Mouse (Mus musculus) thymus, postnatal 25 days (tissue): Measurements from ENCODE around the gene Agr2.

ENCODE experiments used
- DNase-seq: peaks from one replicate; pipeline ENCODE4 v3.0.0; 2022

Gene Agr2

GRCm38 (mm10) chr12:35992711-35993110 lies at the start of gene Agr2:
Agr2 (plus strand) TSS chr12:35992907.
- DNase-seq, result no peak

GRCm38 (mm10) chr12:35951757-35952156 lies 41.0 kb upstream of the Agr2 start:
- no peak for DNase-seq

GRCm38 (mm10) chr12:35957235-35957634 lies 35.5 kb upstream of the Agr2 start:
- DNase-seq, result no peak

DNA sequence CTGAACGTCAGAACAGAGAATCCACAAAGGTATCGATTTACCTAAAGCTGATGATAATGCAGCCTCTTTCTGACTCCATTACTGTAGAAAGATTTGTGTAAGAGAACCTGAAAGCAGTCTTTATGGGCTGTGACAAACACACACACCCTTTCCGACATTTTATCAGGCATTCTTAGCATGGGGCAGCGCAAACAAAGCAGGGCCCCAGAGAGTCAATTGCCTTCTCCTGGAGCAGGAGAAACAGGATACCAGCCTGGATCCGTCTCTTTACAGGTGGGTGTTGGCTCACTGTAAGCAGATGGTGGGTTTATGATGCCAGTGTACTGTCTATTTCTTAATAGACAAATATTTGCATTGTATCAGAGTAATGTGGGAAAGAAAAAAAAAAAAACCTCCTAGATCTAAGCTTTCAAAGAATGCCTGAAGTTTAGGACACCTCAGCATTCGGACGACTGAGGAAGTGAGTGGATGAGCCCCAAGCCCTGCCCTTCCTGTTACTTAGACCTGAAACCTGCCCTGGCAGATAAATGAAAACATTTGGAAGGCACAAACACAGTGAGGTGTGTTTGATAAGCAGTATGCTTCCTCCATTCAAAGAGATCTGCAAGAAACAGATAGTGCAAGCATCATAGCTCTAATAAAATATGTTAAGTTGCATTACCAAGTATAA lies 26.5 kb upstream of the Agr2 start:
- DNase-seq, result no peak

DNA sequence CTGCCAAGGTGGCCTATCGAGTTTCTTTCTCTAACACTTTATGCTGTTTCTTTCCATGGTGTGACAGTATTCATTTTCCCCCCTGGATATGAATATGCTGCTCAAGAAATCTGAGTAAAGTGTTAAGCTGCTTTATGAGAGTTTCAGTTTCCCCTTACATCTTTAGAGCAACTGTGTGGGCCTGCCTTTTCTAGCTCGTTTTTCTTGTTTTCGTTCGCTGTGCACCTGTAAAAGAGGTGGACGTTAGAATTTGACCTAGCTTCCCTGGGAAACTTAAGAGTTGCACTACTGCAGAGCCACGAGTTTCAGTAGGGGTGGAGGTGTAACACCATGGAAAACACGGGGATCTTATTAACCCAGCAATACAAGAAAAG lies 26.0 kb upstream of the Agr2 start:
- no peak for DNase-seq

DNA sequence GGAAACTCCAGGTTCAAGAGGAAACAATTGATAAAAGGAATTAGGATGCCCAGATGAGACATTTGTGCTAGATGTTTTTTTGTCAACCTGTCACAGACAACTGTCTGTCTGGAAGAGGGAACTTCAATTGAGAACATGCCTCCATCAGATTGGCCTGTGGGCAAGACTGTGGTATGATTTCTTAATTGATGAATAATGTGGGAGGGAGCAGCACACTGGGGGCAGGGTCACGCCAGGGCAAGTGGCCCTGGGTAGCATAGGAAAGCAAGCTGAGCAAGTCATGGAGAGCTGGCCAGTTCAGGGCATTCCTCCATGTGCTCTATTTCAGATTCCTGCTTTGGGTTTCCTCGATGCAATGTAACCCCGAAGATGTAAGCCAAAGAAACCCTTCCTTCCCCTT lies 16.8 kb upstream of the Agr2 start:
- no peak for DNase-seq

- no peak for DNase-seq
These were observed 15.0 kb upstream of the Agr2 start for GRCm38 (mm10) chr12:35977633-35978246.

DNA sequence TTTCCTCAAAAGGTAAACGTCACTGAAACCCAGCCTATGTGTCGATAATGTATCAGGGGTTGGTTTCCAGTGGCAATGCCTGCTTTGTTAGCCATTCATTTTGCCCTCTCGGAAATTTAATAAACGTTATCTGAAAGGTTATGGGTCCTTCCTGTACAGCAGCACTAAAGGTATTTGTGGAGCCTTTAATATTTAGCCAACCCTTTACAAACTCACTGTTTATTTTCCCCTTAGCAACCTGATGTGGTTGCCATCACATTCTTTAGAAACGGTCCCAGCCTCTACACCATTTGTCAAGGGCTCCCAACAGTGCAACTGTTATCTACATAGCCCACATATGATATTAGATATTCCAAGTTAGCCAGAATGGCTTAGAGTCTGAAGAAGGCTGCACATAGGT lies 13.1 kb upstream of the Agr2 start:
- no peak for DNase-seq

DNA sequence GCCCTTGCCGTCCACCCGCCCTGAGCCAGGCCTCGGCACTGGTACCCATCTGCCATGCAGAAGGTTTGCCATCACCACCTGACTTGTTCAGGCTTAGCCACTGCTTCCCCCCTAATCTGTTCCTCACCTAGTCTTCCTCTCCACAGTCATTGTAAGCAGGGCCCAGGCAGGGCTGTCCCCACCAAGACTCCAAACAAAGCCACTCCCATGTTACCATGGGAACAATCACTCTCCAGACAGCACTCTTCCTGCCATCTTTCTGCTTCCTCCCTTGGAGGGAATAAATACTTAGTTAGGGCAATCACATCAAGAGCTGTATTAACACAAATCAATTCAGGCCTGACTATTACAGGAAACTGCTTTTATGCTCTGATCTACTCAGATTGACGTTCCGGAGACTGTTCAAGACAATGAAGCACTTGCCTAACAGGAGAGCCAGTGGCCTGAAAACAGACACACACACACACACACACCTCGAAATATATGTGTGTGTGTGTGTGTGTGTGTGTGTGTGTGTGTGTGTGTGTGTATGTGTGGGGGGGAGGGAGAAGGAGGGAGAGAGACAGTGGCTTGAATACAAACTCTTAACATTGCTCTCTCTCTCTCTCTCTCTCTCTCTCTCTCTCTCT lies 10.9 kb upstream of the Agr2 start:
- no peak for DNase-seq

DNA sequence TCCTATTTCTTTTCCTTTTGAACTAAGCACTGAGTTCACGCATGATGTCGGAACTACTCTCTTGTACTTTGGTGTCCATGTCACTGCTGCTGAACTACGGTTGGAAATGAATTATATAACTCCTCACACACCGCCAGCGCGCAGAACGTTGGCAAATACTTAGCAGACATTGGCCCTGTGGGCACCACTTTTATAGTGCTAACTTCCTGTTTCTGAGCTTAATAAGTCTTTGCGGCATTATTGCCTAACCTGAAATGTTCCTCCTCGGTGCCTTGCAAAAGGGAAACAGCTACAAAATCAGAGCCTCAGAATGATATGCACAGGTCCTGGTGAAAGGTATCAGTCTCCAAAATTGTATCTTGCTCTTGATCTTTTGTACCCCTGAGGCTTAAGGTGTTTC lies 9.2 kb upstream of the Agr2 start:
- no peak for DNase-seq

- DNase-seq, result no peak
These were observed 8.0 kb upstream of the Agr2 start for GRCm38 (mm10) chr12:35984743-35985142.

GRCm38 (mm10) chr12:35993583-35993982 lies 876 bp downstream of the Agr2 start:
- DNase-seq, result no peak

DNA sequence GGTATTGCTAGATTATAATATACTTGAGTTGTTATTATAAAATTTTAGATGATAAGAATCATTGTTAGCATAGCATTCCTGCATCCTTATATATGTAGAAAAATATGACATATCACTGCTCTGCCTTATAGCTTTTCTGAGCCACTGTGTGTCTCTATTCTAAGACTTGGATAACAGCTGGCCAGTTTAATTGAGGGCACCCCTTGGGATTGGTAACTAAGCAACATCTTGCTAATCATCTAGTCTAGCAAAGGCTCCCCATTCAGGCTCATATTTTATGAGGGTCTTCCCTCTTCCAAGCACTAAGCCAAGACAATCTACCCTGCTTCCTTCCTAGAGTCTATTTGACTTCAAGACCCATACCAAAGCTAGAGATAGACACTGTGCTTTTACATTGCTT lies 1.4 kb downstream of the Agr2 start:
- no peak for DNase-seq

DNA sequence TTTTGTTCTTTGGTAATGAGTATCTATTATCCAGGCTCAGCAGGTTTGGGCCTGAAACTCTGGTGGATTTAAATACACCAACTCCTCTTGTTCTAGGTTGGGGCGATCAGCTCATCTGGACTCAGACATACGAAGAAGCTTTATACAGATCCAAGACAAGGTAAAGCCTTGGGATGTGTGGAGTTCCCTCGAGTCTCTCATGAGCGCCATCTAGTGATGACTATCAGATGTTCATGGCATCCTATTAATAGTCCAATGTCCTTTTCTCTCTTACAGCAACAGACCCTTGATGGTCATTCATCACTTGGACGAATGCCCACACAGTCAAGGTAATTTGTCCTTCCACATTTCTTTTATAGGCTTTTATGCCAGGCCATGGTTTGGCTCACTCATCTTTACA lies 3.1 kb downstream of the Agr2 start:
- DNase-seq, result no peak

DNA sequence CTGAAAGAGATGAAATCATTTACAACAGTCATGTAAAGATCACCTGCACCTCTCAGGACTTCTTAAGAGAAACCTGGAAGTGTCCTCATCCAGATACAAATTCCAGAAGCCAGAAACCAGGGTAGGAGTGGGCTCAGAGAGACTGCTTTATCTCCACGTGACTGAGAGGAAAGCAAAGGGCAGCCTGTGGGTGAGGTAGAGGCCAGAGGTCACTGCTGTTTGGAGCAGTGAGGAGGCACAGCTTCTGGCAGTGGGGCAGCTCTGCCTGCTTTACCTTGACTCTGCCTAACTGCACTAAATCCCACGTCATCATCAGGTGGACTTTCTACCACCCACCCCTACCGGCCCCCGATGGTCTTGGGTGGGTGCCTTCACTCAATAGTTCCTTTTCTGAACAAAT lies 12.0 kb downstream of the Agr2 start:
- DNase-seq, result no peak

DNA sequence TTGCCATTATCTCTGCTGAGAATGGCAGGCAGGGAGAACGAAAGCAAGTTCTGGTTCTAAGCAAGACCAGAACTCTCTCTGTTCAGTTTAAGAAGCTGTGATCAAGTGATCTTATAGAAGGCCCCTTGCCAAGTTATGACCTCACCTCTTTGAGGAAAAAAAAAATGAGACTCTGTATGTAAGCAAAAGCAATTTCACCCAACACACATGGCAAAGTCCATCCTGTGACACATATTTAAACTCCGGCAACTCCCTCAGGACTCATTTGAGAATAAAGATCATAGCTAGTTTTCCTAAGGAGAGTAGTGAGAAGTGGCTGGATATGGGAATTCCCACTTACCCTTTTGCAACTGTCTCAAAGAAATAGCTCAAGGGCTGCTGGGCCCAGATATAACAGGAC lies 14.9 kb downstream of the Agr2 start:
- DNase-seq, result no peak

DNA sequence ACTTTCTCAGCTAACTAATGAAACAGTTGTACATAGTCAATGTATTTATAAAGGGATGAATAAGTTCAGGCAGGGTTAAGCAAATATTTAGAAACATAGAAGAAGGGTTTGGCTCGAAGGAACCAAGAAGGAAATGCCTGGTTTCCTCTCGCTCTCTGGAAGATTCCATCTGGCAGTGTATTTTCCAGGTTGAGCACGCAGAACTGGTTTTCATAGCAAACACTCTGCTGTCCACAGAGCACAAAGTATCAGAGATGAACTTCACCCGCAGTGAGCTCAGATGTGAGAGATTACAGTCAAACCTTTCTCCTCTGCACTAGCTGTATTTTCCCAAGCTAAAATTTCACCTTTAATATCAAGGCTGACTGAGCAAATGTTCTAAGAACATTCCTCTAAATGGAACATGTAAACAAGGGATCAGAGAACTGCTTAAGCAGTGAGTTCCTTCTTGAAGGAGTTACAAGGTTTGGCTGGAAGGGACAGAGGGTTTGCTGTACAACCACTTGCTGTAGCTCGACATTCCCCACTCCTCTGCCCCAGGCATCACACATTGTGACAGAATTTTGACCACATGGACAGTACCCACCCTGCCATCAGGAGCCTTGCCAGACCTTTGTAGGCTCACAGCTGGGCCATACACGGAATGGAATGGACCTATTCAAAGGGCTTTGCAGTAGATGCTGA lies 15.8 kb downstream of the Agr2 start:
- DNase-seq, result no peak

GRCm38 (mm10) chr12:36013216-36013910 lies 20.7 kb downstream of the Agr2 start:
- no peak for DNase-seq

DNA sequence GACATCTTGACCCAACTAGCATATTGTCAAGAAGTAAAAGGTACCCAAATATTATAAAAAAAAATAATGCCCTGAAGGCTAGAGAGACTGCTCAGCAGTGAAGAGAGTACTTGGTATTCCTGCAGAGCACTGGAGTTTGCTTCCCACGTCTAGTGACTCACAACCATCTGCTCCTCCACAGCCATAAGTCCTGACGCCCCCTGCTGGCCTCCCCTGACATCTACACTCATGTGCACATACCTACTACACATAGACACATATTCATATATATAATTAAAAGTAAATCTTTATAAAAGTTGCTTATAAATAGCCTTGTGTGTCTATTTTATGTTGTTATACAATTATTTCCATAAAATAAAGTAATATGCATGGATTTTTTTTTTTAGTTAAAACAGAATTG lies 25.1 kb downstream of the Agr2 start:
- DNase-seq, result no peak

DNA sequence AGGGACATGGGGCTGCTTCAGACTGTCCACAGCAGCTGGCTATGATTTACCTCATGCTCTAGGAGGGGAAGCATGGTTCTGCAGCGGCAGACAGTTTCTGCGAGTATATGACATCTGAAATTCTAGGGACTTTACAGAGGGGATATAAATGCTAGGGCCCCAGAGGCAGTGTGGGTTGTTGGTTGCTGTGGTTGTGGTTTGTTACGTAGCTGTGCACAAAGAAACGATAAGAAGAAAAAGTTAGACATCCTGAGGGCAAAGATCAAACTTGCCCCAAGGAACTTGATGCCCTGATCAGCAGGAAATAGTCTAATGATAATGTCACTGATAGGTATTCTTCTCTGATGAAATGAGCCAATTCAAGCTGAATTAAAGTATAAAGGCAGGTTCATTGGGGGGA lies 26.9 kb downstream of the Agr2 start:
- DNase-seq, result peak; percentile 35

DNA sequence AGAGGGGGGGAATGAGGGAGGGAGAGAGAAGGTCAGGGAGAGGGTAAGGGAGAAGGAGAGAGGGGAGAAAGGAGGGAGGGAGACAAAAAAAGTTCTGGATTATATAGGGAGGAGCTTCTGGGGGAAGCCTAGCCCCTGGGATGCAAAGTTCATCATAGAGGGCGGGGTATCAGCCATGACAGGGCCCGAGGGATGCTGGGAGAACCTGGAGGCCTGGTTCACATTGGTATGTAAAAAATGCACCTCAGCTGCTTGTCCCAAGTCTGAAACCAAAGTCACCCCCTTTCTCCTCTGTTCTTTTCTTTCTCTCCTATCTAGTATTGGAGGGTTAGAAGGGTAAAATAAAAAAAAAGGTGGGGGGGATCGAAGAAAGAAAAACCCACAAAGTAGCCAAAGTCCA lies 27.4 kb downstream of the Agr2 start:
- no peak for DNase-seq

DNA sequence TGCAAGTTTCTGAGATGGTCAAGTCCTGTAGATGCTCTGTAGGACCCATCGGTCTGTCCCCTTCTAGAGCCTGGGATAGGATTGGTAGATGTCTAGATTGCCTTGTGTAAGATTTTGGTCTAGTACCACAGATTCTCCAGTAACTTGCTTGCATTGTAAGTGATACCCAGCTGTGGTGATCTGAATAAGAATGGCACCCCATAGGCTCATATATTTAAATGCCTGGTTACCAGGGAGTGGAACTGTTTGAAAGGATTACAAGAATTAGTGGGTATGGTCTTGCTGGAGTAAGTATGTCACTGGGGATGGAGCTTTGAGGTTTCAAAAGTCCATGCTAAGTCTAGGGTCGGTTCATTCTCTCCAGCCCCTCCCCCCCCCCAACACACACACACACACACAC lies 28.0 kb downstream of the Agr2 start:
- DNase-seq, result no peak

- no peak for DNase-seq
These were observed 33.4 kb downstream of the Agr2 start for GRCm38 (mm10) chr12:36026126-36026525.

- no peak for DNase-seq
These were observed 34.5 kb downstream of the Agr2 start for GRCm38 (mm10) chr12:36027171-36027570.
